ENCODE assay signal across 8 mouse cellular contexts in the genomic region with DNA sequence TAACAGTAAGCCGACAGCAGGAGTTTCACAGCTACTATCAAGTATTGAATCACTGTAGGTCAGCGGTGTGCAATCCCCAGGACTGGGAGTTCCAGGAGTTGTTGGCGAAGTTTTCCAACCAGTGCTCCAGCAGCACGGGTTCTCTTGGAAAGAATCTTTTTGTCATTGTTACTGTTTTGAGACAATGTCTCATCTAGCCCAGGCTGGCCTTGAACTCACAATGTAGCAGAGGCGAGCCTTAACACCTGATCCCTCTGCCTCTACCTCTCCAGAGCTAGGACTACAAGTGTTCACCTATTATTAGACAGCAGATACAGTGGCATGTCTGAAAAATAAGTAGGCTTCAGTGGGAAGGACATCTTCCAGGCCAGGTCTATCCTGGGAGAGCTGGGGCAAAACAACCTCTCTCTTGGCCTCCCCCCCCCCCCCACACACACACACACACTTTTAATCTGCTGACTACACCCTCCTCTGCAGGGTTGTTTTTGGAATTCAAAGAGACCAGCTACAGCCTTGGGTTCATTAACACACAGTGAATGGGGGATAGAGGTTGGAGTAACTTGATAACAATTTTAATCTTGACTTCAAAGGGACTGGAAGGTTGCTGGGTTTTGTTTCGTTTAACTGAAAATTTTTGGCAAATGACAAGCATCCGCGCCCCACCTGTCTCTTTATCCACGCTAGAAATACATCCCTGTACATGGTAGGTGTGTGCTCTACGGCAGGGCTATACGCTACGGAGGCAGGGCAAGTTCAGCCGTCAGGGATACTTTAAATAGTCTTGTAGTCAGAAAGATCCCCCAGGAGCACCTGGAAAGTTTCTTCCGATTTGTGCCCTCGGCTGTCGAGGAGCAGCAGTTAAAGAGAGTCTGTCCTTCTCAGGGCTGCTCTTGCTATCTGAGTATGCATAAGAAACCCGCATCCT.
DNase-seq lines count a peak whose midpoint lies in the region; ATAC-seq and TF ChIP-seq lines count a peak whose summit lies in the region.
"Had no signal": no experiment of that assay in that cellular context is flagged by ENCODE, and none has a peak within 500 bp of the region (broad histone marks: within the 10 kb centered on the region; RNA-seq: fewer than 3 reads in every experiment).

No protein-coding gene starts in this region.

- no peak for ATAC-seq in forebrain, embryonic 12.5 days (ENCODE audit: low FRiP score)
- ATAC-seq in limb, embryonic 11.5 days (ENCODE audit: insufficient number of reproducible peaks, low FRiP score, low TSS enrichment, low read depth), result no peak
- no peak for ATAC-seq in neural tube, embryonic 15.5 days (ENCODE audit: low FRiP score)

- H3K36me3 ChIP-seq in liver, adult 2 months (ENCODE audit: control insufficient read depth, insufficient read depth, low read length), result no peaks in the 10 kb centered on the region
- no peaks in the 10 kb centered on the region for H3K36me3 ChIP-seq in forebrain, embryonic 12.5 days (replicated peaks)
- H3K36me3 ChIP-seq in limb, embryonic 11.5 days (ENCODE audit: control insufficient read depth, insufficient read depth, low read length), result no peaks in the 10 kb centered on the region
- H3K36me3 ChIP-seq in neural tube, embryonic 15.5 days, result no peaks in the 10 kb centered on the region

- H3K27me3 ChIP-seq in liver, adult 2 months (ENCODE audit: control insufficient read depth, insufficient read depth, low read length), result no peaks in the 10 kb centered on the region
- H3K27me3 ChIP-seq in forebrain, embryonic 12.5 days, result peaks cover 41% of the 10 kb centered on the region
- H3K27me3 ChIP-seq in limb, embryonic 11.5 days (ENCODE audit: control insufficient read depth, insufficient read depth, low read length), result no peaks in the 10 kb centered on the region
- 0 out of 2 replicates have a peak, but pooled peaks cover 6% of the 10 kb centered on the region for H3K27me3 ChIP-seq in neural tube, embryonic 15.5 days (replicated peaks)

- peak overlapping the region; percentile 47 for H3K4me2 ChIP-seq in forebrain, embryonic 12.5 days
- H3K4me2 ChIP-seq in limb, embryonic 11.5 days (ENCODE audit: low read depth, severe bottlenecking), result peak overlapping the region; percentile 42
- peak overlapping the region; percentile 49 for H3K4me2 ChIP-seq in neural tube, embryonic 15.5 days

- H3K27ac ChIP-seq in liver, adult 2 months (replicated peaks; ENCODE audit: insufficient read depth, low read depth, low read length), result 0 out of 2 replicates have a peak overlapping the region, but pooled peaks have one; percentile 23
- H3K27ac ChIP-seq in forebrain, embryonic 12.5 days, result no peak overlapping the region
- no peak overlapping the region for H3K27ac ChIP-seq in limb, embryonic 11.5 days (replicated peaks; ENCODE audit: low read depth, low read length)
- no peak overlapping the region for H3K27ac ChIP-seq in neural tube, embryonic 15.5 days (replicated peaks)

- 74% methylated on average over 17 of the region's 17 CpGs for WGBS in liver, adult 2 months
- WGBS in forebrain, embryonic 12.5 days, result 38% methylated on average over 17 of the region's 17 CpGs
- WGBS in limb, embryonic 11.5 days, result 32% methylated on average over 17 of the region's 17 CpGs
- WGBS in neural tube, embryonic 15.5 days, result 50% methylated on average over 17 of the region's 17 CpGs

- intact Hi-C loops in left cerebral cortex, postnatal 36 days (cut with DNase I), result loop anchor here (5.0 kb wide), 1 partner anchor 217 kb away; no protein-coding TSS in a partner anchor

- no peak overlapping the region for H3K4me3 ChIP-seq in liver, adult 2 months (ENCODE audit: insufficient read depth, low read depth, low read length)
- H3K4me3 ChIP-seq in forebrain, embryonic 12.5 days (replicated peaks), result no peak overlapping the region
- H3K4me3 ChIP-seq in limb, embryonic 11.5 days (ENCODE audit: low read depth, low read length), result no peak overlapping the region
- no peak overlapping the region for H3K4me3 ChIP-seq in neural tube, embryonic 15.5 days (replicated peaks)

- peaks cover 12% of the 10 kb centered on the region for H3K4me1 ChIP-seq in liver, adult 2 months (ENCODE audit: control insufficient read depth, insufficient read depth, low read length)
- H3K4me1 ChIP-seq in forebrain, embryonic 12.5 days, result peaks cover 37% of the 10 kb centered on the region
- H3K4me1 ChIP-seq in limb, embryonic 11.5 days (ENCODE audit: control insufficient read depth, insufficient read depth, low read length), result peaks cover 16% of the 10 kb centered on the region
- peaks cover 39% of the 10 kb centered on the region for H3K4me1 ChIP-seq in neural tube, embryonic 15.5 days

- H3K79me2 ChIP-seq in liver, adult 2 months (ENCODE audit: control insufficient read depth, insufficient read depth, low read length), result no peaks in the 10 kb centered on the region

- TF ChIP-seq POLR2A in liver, adult 2 months (IDR thresholded peaks at IDR 0.05; ENCODE audit: extremely low read depth, insufficient read depth, low read length), result no peak

- H3K9me3 ChIP-seq in forebrain, embryonic 12.5 days, result no peaks in the 10 kb centered on the region
- no peaks in the 10 kb centered on the region for H3K9me3 ChIP-seq in limb, embryonic 11.5 days (ENCODE audit: control insufficient read depth, low read length)
- no peaks in the 10 kb centered on the region for H3K9me3 ChIP-seq in neural tube, embryonic 15.5 days (replicated peaks)

- no peak for TF ChIP-seq CTCF in liver, adult 2 months (IDR thresholded peaks at IDR 0.05; ENCODE audit: low read depth, low read length)

- no peak overlapping the region for H3K9ac ChIP-seq in liver, adult 2 months (ENCODE audit: low read depth, low read length)
- H3K9ac ChIP-seq in forebrain, embryonic 12.5 days, result no peak overlapping the region
- no peak overlapping the region for H3K9ac ChIP-seq in limb, embryonic 11.5 days (ENCODE audit: low read length)
- no peak overlapping the region for H3K9ac ChIP-seq in neural tube, embryonic 15.5 days (replicated peaks)

- no peak for DNase-seq in liver, adult 2 months (ENCODE audit: extremely low read depth, low read depth, low spot score)
- DNase-seq in liver, result no peak
- DNase-seq in limb, embryonic 11.5 days (ENCODE audit: low spot score), result no peak
- DNase-seq in right cerebral cortex, adult 2 months (ENCODE audit: low spot score in 2 of 2), result no peak
- DNase-seq in left cerebral cortex, postnatal 36 days (ENCODE audit: low spot score in 2 of 2), result no peak
- DNase-seq: thymus, postnatal 14 days had no signal
